Mouse (Mus musculus): ENCODE measurements around the gene Rims1.

DNA sequence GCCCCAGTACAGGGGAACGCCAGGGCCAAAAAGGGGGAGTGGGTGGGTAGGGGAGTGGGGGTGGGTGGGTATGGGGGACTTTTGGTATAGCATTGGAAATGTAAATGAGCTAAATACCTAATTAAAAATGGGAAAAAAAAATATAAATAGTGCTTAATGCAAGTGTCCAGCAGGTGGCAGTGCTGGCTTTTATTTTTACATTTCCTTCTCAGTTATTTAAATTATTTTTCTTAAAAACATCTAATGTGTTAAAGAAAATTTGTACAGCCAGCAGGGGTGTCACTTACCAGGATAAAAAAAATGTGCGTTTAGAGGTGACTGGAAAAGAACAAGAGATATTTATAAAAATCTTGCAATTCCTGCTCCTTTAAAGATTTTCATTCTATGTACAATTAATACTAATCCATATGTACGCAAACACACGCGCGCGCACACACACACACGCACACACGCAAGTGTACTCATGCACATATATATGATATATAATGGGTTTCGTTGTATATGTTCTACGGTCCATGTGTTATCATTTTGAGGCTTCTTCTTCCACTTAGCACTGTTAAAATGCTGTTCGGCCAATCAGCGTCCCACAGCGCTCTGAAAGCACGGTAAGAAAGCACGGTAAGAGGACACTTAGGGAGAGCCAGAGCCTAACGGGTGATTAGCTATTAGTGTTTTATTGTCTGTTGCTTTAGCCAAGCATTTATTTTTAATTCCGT lies 201.3 kb downstream of the Rims1 start:
- TF ChIP-seq CTCF (IDR thresholded peaks at IDR 0.05; ENCODE audit: low read depth) = peak; percentile 65
- no peak for TF ChIP-seq EP300 (optimal IDR thresholded peaks at IDR 0.05)

Measured in stomach, postnatal 0 days (tissue).